Mouse (Mus musculus) C2C12 (cell line): ENCODE measurements around the gene Tmem115. TPM values are rescaled to one million over a fixed set of nuclear protein-coding genes. Genes with fewer than 3 reads are reported as not detected.

Experiments used
- H3K27me3 ChIP-seq: one replicate; pipeline ENCODE4 v1.6.1; 2011; ENCODE audit not compliant: control insufficient read depth, insufficient read depth, insufficient read length
- H3K36me3 ChIP-seq: one replicate; pipeline ENCODE4 v1.6.1; 2011; ENCODE audit not compliant: control insufficient read depth, insufficient read depth
- H3K4me3 ChIP-seq: one replicate; pipeline ENCODE4 v1.5.1; 2011; ENCODE audit warnings: mild to moderate bottlenecking, control low read depth; ENCODE audit not compliant: poor library complexity, insufficient read depth, severe bottlenecking
- H3K79me2 ChIP-seq: one replicate; pipeline ENCODE4 v1.6.1; 2011; ENCODE audit not compliant: control insufficient read depth, insufficient read depth
- H3K79me3 ChIP-seq: one replicate; pipeline ENCODE4 v1.6.1; 2011; ENCODE audit warnings: low read depth, control low read depth
- H3ac ChIP-seq: one replicate; pipeline ENCODE3; 2011; ENCODE audit warnings: low read depth; ENCODE audit not compliant: control insufficient read depth, insufficient read length
- CEBPB ChIP-seq: IDR thresholded peaks from one replicate; pipeline ENCODE4 v1.6.1; 2011; ENCODE audit warnings: low read depth, mild to moderate bottlenecking, control low read depth, moderate library complexity
- CTCF ChIP-seq: IDR thresholded peaks from one replicate; pipeline ENCODE4 v1.5.1; 2011; ENCODE audit not compliant: control insufficient read depth, insufficient read depth, insufficient read length
- FOSL1 ChIP-seq: IDR thresholded peaks from one replicate; pipeline ENCODE4 v1.8.0; 2011; ENCODE audit warnings: mild to moderate bottlenecking, low read length; ENCODE audit not compliant: poor library complexity, insufficient read depth, severe bottlenecking
- MAX ChIP-seq: IDR thresholded peaks from one replicate; pipeline ENCODE4 v1.6.1; 2011; ENCODE audit warnings: mild to moderate bottlenecking, control low read depth
- MYOD1 ChIP-seq: IDR thresholded peaks from one replicate; pipeline ENCODE4 v1.6.1; 2011; ENCODE audit warnings: low read depth; ENCODE audit not compliant: control insufficient read depth, insufficient read length
- MYOG ChIP-seq: IDR thresholded peaks from one replicate; pipeline ENCODE4 v1.6.1; 2011; ENCODE audit not compliant: control insufficient read depth, insufficient read length; ENCODE audit errors: extremely low read depth
- USF1 ChIP-seq: IDR thresholded peaks from one replicate; pipeline ENCODE4 v1.6.1; 2011; ENCODE audit warnings: low read depth, mild to moderate bottlenecking, control low read depth, moderate library complexity
- polyA plus RNA-seq: library from polyadenylated mRNA; unstranded; fragments of >200 nt; fragmentation: generic; extraction: Trizol; gene quantifications from one replicate; pipeline ENCODE4 v1.2.1, GENCODE M21; 2012; ENCODE audit warnings: missing spikeins

Gene Tmem115
- polyA plus RNA-seq, 1 experiment, result 33.4 TPM

DNA sequence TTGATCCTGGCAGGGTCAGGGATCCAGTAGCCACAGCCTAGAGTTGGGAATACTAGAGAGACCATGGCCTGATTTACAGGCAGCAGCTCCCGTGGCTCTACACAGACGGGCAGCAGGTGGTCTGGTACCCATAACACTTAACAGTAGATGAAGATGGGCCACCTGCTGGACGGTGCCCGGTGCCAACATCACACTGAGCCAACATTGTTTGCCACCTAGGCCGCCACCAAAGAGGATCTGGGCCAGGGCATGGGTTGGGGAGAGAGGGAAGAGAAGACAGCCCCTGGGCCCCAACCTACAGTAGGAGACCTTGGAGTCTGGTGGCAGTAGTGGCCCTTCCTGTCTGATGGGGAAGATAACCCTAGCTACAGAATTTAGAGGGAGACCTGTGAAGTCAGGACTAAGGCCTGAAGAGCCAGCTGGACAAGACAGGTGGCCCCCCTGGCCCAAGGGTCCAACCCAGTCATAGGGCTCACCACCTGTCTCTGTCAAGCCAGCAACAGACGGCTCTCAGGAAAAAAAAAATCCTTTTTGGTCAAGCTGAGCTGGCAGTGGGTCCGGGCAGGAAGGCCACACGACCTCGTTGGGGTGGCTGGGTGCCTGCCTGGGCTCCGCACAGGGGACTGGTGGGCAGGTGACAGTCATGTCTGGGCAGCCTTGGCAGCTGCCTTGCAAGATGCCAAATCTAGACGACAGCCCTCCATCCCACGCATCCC, 31.5 kb upstream of the Tmem115 start:
- H3K4me3 ChIP-seq, result no peak overlapping the region
- TF ChIP-seq MAX, result no peak
- TF ChIP-seq MYOD1, result no peak
- no peak for TF ChIP-seq FOSL1
- TF ChIP-seq CTCF, result no peak
- TF ChIP-seq USF1, result no peak
- no peak for TF ChIP-seq CEBPB
- no peak for TF ChIP-seq MYOG
- no peak overlapping the region for H3ac ChIP-seq
- no peaks in the 10 kb centered on the region for H3K36me3 ChIP-seq
- no peaks in the 10 kb centered on the region for H3K79me2 ChIP-seq
- H3K27me3 ChIP-seq, result peaks cover 79% of the 10 kb centered on the region
- no peaks in the 10 kb centered on the region for H3K79me3 ChIP-seq

DNA sequence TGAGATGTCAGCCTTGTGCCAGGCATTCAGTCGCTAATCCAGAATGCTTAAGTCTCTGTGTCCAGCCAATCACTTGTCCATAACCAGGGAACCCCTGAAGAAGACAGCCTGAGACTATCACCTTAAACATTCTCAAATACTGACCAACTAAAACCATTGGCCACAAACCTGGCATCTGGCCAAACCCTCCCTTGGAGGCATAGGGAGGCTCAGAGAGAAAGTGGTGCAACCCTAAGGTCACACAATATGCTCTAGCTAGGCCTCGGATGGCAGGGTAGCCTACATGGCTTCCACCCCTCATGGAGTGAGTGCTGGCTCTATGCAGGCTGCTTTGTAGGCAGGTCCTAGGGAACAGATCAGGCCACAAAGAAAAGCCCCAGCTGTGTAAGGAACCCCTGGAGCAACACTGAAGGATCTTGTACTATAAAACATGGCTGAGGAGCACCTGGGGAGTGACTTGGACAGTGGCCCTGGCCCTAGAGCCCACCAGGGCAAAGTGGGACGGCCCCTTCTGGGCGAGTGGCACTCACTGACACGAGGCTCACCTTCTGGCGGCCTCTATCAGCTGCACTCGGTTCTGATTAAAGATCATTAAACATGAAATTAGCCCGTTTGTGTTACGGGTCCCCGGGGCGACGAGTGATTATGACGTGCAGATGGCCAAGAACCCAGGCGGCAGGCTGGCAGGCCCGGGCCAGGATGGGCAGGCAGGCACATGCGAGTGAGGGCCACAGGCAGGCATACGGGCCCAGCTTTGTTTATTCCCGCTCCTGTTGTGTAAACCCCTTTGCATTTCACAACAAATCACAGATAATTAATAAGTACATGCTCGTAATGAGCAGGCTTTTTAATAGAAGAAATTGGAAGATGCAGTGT, 28.8 kb upstream of the Tmem115 start:
- Histone ChIP-seq H3K4me3 (no peak overlapping the region), H3K36me3 (no peaks in the 10 kb centered on the region), H3K27me3 (peaks cover 81% of the 10 kb centered on the region), H3ac (no peak overlapping the region), H3K79me2 (no peaks in the 10 kb centered on the region), H3K79me3 (no peaks in the 10 kb centered on the region)
- TF ChIP-seq MYOG (no peak), FOSL1 (no peak), CEBPB (no peak), CTCF (no peak), MAX (no peak), MYOD1 (no peak), USF1 (no peak)

DNA sequence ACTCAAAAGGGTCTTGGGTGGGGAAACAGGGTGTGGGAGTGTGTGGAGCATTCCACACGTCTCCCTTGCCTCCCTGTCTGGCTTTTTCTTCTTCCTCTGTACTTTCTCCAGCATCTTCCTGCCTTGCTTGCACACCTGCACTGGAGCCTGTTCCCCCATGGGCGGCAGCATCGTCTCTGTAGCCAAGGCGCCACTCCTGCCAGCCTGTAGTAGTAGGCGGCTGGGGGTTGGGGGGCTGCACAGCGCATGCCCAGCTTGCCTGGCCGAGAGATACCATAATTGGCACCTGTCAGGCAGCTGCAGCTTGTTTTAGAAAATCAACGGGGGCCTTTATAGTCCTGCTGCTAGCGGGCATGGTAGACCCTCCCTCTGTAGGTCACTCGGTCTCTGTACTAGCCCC, 25.5 kb upstream of the Tmem115 start:
- no peaks in the 10 kb centered on the region for H3K79me2 ChIP-seq
- H3ac ChIP-seq, result no peak overlapping the region
- no peaks in the 10 kb centered on the region for H3K79me3 ChIP-seq
- TF ChIP-seq MAX (no peak), CEBPB (no peak), MYOG (no peak), USF1 (no peak)
- H3K4me3 ChIP-seq, result no peak overlapping the region
- H3K27me3 ChIP-seq, result peaks cover 86% of the 10 kb centered on the region
- no peaks in the 10 kb centered on the region for H3K36me3 ChIP-seq

DNA sequence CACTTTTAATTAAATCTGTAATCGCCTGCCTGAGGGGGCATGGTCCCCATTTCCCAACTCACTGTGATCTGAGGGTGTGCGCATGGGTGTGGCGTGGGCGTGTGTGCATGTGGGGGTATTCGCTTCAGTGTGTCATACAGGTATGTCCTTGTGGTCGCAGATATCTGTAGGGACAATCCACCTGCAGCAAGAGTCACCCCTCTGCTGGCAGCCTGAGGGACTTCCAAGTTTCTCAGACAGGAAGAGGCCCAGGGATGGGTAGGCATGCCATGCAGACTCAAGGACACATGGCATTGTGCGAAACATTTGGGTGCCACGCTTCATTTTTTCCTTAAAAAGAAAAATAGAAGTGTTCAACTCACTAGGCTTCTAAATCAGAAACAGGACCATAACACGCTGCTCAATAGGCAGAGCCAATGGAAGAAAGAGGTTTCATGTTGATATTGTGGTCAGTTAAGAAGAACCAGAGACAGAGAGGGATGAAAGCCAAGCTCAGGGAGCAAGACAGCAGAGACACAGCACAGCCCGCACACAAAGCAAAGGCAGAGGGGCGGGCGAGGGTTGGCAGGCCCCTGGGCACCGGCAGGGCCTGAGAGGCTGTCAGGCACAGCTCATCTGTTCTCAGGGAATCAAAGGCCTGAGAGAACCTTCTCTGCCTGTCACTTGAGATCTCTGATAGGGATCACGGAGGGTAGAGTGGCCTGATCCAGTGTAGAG, 23.2 kb upstream of the Tmem115 start:
- H3K79me2 ChIP-seq, result no peaks in the 10 kb centered on the region
- no peak overlapping the region for H3K4me3 ChIP-seq
- H3ac ChIP-seq, result no peak overlapping the region
- no peaks in the 10 kb centered on the region for H3K79me3 ChIP-seq
- H3K36me3 ChIP-seq, result no peaks in the 10 kb centered on the region
- H3K27me3 ChIP-seq, result peaks cover 85% of the 10 kb centered on the region
- TF ChIP-seq CTCF, result no peak
- no peak for TF ChIP-seq CEBPB

DNA sequence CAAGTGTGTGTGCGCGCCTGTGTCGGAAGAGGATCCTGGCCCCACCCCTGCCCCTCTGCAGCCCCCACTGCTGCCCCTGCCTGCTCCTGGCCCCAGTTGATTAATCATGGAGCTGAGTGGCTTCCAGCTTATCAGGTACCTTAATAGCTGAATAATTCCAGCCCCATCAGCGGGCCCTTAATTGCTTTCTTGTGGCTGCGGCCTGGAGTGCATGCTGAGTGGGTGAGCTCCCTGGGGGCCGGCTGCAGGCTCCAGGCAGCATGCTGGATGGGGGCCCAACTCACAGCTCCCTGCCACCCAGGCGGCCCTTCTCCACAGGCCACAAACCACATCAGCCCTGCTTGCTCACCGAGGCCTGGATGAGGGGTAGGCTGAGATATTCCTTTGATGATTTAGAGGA, 22.3 kb upstream of the Tmem115 start:
- Histone ChIP-seq H3K79me3 (no peaks in the 10 kb centered on the region), H3K4me3 (no peak overlapping the region), H3K27me3 (peaks cover 78% of the 10 kb centered on the region), H3K79me2 (no peaks in the 10 kb centered on the region), H3ac (no peak overlapping the region), H3K36me3 (no peaks in the 10 kb centered on the region)
- TF ChIP-seq MYOG (no peak), MYOD1 (no peak), FOSL1 (no peak), CEBPB (no peak), USF1 (no peak), MAX (no peak), CTCF (no peak)

DNA sequence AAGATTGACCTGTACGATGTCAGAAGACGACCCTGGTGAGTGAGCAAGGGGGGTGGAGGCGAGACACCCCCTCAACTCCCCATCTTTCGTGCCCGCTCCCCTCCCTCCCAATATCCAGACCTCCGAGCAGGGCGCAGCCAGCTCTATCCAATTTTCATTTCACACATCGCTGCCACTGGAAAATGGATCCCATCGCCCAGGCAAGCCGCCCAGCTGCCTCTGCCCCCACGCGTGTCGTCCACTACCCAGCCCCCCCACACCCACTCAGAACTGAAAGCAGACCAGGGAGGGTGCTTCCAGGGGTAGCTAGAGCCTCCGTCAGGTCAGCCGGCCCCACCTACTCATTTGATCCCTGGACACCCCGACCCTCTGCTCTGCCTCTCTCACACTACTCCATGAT, 21.4 kb upstream of the Tmem115 start:
- H3K79me3 ChIP-seq, result no peaks in the 10 kb centered on the region
- no peaks in the 10 kb centered on the region for H3K36me3 ChIP-seq
- no peak overlapping the region for H3ac ChIP-seq
- peaks cover 75% of the 10 kb centered on the region for H3K27me3 ChIP-seq
- H3K4me3 ChIP-seq, result no peak overlapping the region
- H3K79me2 ChIP-seq, result no peaks in the 10 kb centered on the region
- TF ChIP-seq USF1 (no peak), FOSL1 (no peak), MYOG (no peak), CEBPB (no peak), CTCF (no peak), MYOD1 (no peak), MAX (no peak)
